Mouse (Mus musculus): ENCODE measurements at regions not wholly inside any gene's neighbourhood (a gene's known extent, or its start where the extent isn't known, plus 50 kb on each side); places are given as distances from the start of the nearest gene placed in this dataset.

- Histone ChIP-seq H3K4me2 (no peak overlapping the region), H3K9ac (no peak overlapping the region), H3K4me3 (no peak overlapping the region), H3K36me3 (no peaks in the 10 kb centered on the region), H3K4me1 (peaks cover 4% of the 10 kb centered on the region), H3K9me3 (replicated peaks) (no peaks in the 10 kb centered on the region), H3K27ac (no peak overlapping the region), H3K27me3 (replicated peaks) (peaks cover 5% of the 10 kb centered on the region)
- WGBS (ENCODE audit: insufficient replicate concordance), result 71% methylated on average over 1 of the region's 1 CpGs
- no peak for ATAC-seq
Measured at GRCm38 (mm10) chr1:72939948-72940347, 65.3 kb upstream of the Igfbp5 start.

GRCm38 (mm10) chr1:72936681-72937465 lies 62.2 kb upstream of the Igfbp5 start:
- no peaks in the 10 kb centered on the region for H3K27me3 ChIP-seq (replicated peaks)
- no peaks in the 10 kb centered on the region for H3K36me3 ChIP-seq
- H3K4me2 ChIP-seq, result no peak overlapping the region
- H3K4me1 ChIP-seq, result no peaks in the 10 kb centered on the region
- WGBS (ENCODE audit: insufficient replicate concordance), result 64% methylated on average over 5 of the region's 5 CpGs
- no peaks in the 10 kb centered on the region for H3K9me3 ChIP-seq (replicated peaks)
- no peak overlapping the region for H3K9ac ChIP-seq
- no peak overlapping the region for H3K4me3 ChIP-seq
- ATAC-seq, result no peak
- no peak overlapping the region for H3K27ac ChIP-seq

- no peak overlapping the region for H3K27ac ChIP-seq
- 49% methylated on average over 5 of the region's 5 CpGs for WGBS (ENCODE audit: insufficient replicate concordance)
Measured at GRCm38 (mm10) chr1:72936231-72936630, 61.5 kb upstream of the Igfbp5 start.

GRCm38 (mm10) chr1:72935084-72935483 lies 60.4 kb upstream of the Igfbp5 start:
- H3K36me3 ChIP-seq, result no peaks in the 10 kb centered on the region

More at GRCm38 (mm10) chr1:72936231-72936630, 61.5 kb upstream of the Igfbp5 start:
- Histone ChIP-seq H3K27me3 (replicated peaks) (no peaks in the 10 kb centered on the region), H3K9ac (no peak overlapping the region), H3K4me2 (no peak overlapping the region), H3K4me1 (no peaks in the 10 kb centered on the region), H3K9me3 (replicated peaks) (no peaks in the 10 kb centered on the region), H3K36me3 (no peaks in the 10 kb centered on the region), H3K4me3 (no peak overlapping the region)
- no peak for ATAC-seq

GRCm38 (mm10) chr1:72929774-72930173 lies 55.1 kb upstream of the Igfbp5 start:
- WGBS (ENCODE audit: insufficient replicate concordance), result 72% methylated on average over 4 of the region's 4 CpGs
- H3K4me2 ChIP-seq, result no peak overlapping the region
- H3K4me1 ChIP-seq, result no peaks in the 10 kb centered on the region
- no peak overlapping the region for H3K27ac ChIP-seq
- H3K9me3 ChIP-seq (replicated peaks), result no peaks in the 10 kb centered on the region
- no peak overlapping the region for H3K4me3 ChIP-seq
- no peaks in the 10 kb centered on the region for H3K27me3 ChIP-seq (replicated peaks)
- ATAC-seq, result no peak
- H3K36me3 ChIP-seq, result no peaks in the 10 kb centered on the region
- no peak overlapping the region for H3K9ac ChIP-seq

More at GRCm38 (mm10) chr1:72935084-72935483, 60.4 kb upstream of the Igfbp5 start:
- Histone ChIP-seq H3K27me3 (replicated peaks) (no peaks in the 10 kb centered on the region), H3K9me3 (replicated peaks) (no peaks in the 10 kb centered on the region), H3K9ac (no peak overlapping the region), H3K27ac (no peak overlapping the region), H3K4me2 (no peak overlapping the region), H3K4me3 (no peak overlapping the region), H3K4me1 (no peaks in the 10 kb centered on the region)
- 55% methylated on average over 4 of the region's 4 CpGs for WGBS (ENCODE audit: insufficient replicate concordance)
- no peak for ATAC-seq

All from liver, embryonic 12.5 days (tissue).